Mouse (Mus musculus) thymus, adult 2 months (tissue): ENCODE measurements around the gene Dcaf8.

ENCODE experiments used
- CTCF ChIP-seq: fragments of 200-500 bp; IDR thresholded peaks from 2 replicates; pipeline ENCODE4 v1.5.1; 2012; ENCODE audit warnings: mild to moderate bottlenecking, control low read depth, low read length, moderate library complexity, borderline replicate concordance; ENCODE audit not compliant: control insufficient read depth, poor library complexity, insufficient read depth; ENCODE audit errors: extremely low read depth
- POLR2A ChIP-seq: fragments of 200-500 bp; IDR thresholded peaks from 2 replicates; pipeline ENCODE4 v1.6.1; 2012; ENCODE audit warnings: mild to moderate bottlenecking, low read length, control low read depth, moderate library complexity; ENCODE audit not compliant: control insufficient read depth, poor library complexity, insufficient read depth; ENCODE audit errors: extremely low read depth

DNA sequence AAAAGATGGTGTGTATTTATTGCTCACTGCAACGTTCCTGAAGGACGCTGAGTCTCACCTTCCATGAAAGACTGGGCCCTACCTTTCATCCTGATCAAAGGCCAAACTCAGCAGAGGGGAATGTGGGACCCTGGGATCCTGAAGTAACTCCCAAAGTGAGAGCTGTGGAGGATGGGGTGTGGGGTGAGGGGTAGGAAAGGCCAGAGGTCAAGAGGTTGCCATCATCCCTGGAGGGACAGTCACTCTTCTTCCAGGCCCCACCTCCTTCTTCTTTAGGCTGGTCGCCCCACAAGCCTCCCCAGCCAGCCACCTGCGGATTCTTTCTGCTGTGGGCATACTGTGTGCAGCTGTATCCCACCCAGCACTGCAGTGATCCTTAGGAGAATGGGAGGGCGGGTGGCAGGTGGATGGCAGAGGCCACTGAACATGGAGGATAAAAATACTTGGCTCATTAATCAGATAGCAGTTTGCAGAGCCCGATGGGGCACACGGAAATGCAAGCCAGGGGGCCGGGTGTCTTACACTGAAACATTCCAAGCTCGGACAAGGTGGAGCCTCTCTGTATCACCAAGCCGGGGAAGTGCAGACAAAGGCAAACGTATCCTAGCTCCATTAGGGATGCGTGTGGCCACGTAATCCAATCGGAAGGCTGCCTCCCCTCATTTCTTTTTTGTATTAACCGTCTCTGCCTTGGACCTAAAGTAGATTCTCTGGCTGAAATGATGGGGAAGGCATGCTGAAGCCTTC lies 70.5 kb downstream of the Dcaf8 start:
- no peak for TF ChIP-seq POLR2A
- TF ChIP-seq CTCF = no peak
